Mouse (Mus musculus) embryonic facial prominence, embryonic 13.5 days (tissue): Measurements from ENCODE around the gene Gm17606. TPM values are rescaled to one million over a fixed set of nuclear protein-coding genes. Genes with fewer than 3 reads are reported as not detected.

Experiments used
- ATAC-seq: fragments of 200-750 bp; cut with Nextera tagmentation; 2 replicates; pipeline ENCODE4 v1.8.0; 2017; ENCODE audit warnings: low read depth; ENCODE audit not compliant: insufficient number of reproducible peaks, insufficient read depth, low FRiP score, low TSS enrichment
- H3K27ac ChIP-seq: fragments of 300-500 bp; sonication (generic); 2 replicates; pipeline ENCODE4 v1.5.1; 2015; ENCODE audit warnings: moderate library complexity, mild to moderate bottlenecking, inconsistent platforms
- H3K27me3 ChIP-seq: fragments of 300-500 bp; sonication (generic); 2 replicates; pipeline ENCODE4 v1.6.1; 2015; ENCODE audit warnings: mild to moderate bottlenecking, inconsistent platforms
- H3K36me3 ChIP-seq: fragments of 300-500 bp; sonication (generic); 2 replicates; pipeline ENCODE4 v1.6.1; 2015; ENCODE audit warnings: mild to moderate bottlenecking, inconsistent platforms
- H3K4me1 ChIP-seq: fragments of 300-500 bp; sonication (generic); 2 replicates; pipeline ENCODE4 v1.6.1; 2015; ENCODE audit warnings: inconsistent platforms
- H3K4me2 ChIP-seq: fragments of 300-500 bp; sonication (generic); 2 replicates; pipeline ENCODE4 v1.6.1; 2015; ENCODE audit warnings: moderate library complexity, mild to moderate bottlenecking, inconsistent platforms
- H3K4me3 ChIP-seq: fragments of 300-500 bp; sonication (generic); 2 replicates; pipeline ENCODE4 v1.5.1; 2015; ENCODE audit warnings: mild to moderate bottlenecking, inconsistent platforms
- H3K9ac ChIP-seq: fragments of 300-500 bp; sonication (generic); 2 replicates; pipeline ENCODE4 v1.6.1; 2015; ENCODE audit warnings: mild to moderate bottlenecking, inconsistent platforms
- H3K9me3 ChIP-seq: fragments of 300-500 bp; sonication (generic); 2 replicates; pipeline ENCODE4 v1.6.1; 2016; ENCODE audit warnings: inconsistent platforms
- WGBS: fragments of 180-500 bp; shearing (Covaris S2); methylation state at CpG from one replicate; pipeline ENCODE4 v1.1.7; 2015; ENCODE audit warnings: mixed read lengths; 5-methylcytosine and 5-hydroxymethylcytosine counted together
- polyA plus RNA-seq: library from polyadenylated mRNA; unstranded; fragments of >200 nt; fragmentation: Nextera tagmentation; extraction: Ambion mirVana; gene quantifications from 2 replicates; pipeline ENCODE4 v1.2.1, GENCODE M21; 2015

The Gm17606 gene
- polyA plus RNA-seq, 1 experiment from 2014 or later, result not detected

- ATAC-seq, result no peak
- 77% methylated on average over 4 of the region's 4 CpGs for WGBS
- H3K36me3 ChIP-seq, result peaks cover 84% of the 10 kb centered on the region
These were observed 28.6 kb downstream of the Gm17606 start for GRCm38 (mm10) chr14:54669381-54669780.

GRCm38 (mm10) chr14:54674317-54674716 lies 33.6 kb downstream of the Gm17606 start:
- peaks cover 83% of the 10 kb centered on the region for H3K36me3 ChIP-seq
- 84% methylated on average over 2 of the region's 2 CpGs for WGBS
- no peak for ATAC-seq

More at GRCm38 (mm10) chr14:54669381-54669780, 28.6 kb downstream of the Gm17606 start:
- no peaks in the 10 kb centered on the region for H3K9me3 ChIP-seq
- H3K27me3 ChIP-seq, result no peaks in the 10 kb centered on the region
- H3K9ac ChIP-seq, result no peak overlapping the region
- H3K27ac ChIP-seq, result no peak overlapping the region
- H3K4me1 ChIP-seq, result no peaks in the 10 kb centered on the region
- no peak overlapping the region for H3K4me2 ChIP-seq
- H3K4me3 ChIP-seq, result no peak overlapping the region

GRCm38 (mm10) chr14:54676290-54676689 lies 35.5 kb downstream of the Gm17606 start:
- Histone ChIP-seq H3K9me3 (no peaks in the 10 kb centered on the region), H3K27ac (no peak overlapping the region), H3K36me3 (peaks cover 80% of the 10 kb centered on the region), H3K4me3 (no peak overlapping the region), H3K4me2 (no peak overlapping the region), H3K9ac (no peak overlapping the region), H3K4me1 (no peaks in the 10 kb centered on the region), H3K27me3 (no peaks in the 10 kb centered on the region)
- 92% methylated on average over 5 of the region's 5 CpGs for WGBS
- no peak for ATAC-seq

More at GRCm38 (mm10) chr14:54674317-54674716, 33.6 kb downstream of the Gm17606 start:
- Histone ChIP-seq H3K4me1 (no peaks in the 10 kb centered on the region), H3K4me3 (no peak overlapping the region), H3K27me3 (no peaks in the 10 kb centered on the region), H3K4me2 (no peak overlapping the region), H3K27ac (no peak overlapping the region), H3K9ac (no peak overlapping the region), H3K9me3 (no peaks in the 10 kb centered on the region)

GRCm38 (mm10) chr14:54678657-54679304 lies 38.0 kb downstream of the Gm17606 start:
- WGBS, result 88% methylated on average over 16 of the region's 16 CpGs

GRCm38 (mm10) chr14:54682396-54682795 lies 41.6 kb downstream of the Gm17606 start:
- Histone ChIP-seq H3K9ac (no peak overlapping the region), H3K4me2 (no peak overlapping the region), H3K27ac (no peak overlapping the region), H3K9me3 (no peaks in the 10 kb centered on the region), H3K36me3 (peaks cover 38% of the 10 kb centered on the region), H3K4me1 (peaks cover 10% of the 10 kb centered on the region), H3K27me3 (no peaks in the 10 kb centered on the region), H3K4me3 (no peak overlapping the region)
- no peak for ATAC-seq
- 92% methylated on average over 3 of the region's 3 CpGs for WGBS

More at GRCm38 (mm10) chr14:54678657-54679304, 38.0 kb downstream of the Gm17606 start:
- H3K27ac ChIP-seq, result no peak overlapping the region
- no peak overlapping the region for H3K4me3 ChIP-seq
- H3K9me3 ChIP-seq, result no peaks in the 10 kb centered on the region
- no peak overlapping the region for H3K9ac ChIP-seq
- peaks cover 69% of the 10 kb centered on the region for H3K36me3 ChIP-seq
- no peak overlapping the region for H3K4me2 ChIP-seq
- no peaks in the 10 kb centered on the region for H3K27me3 ChIP-seq
- no peak for ATAC-seq
- no peaks in the 10 kb centered on the region for H3K4me1 ChIP-seq

- Histone ChIP-seq H3K4me1 (peaks cover 26% of the 10 kb centered on the region), H3K36me3 (peaks cover 29% of the 10 kb centered on the region), H3K4me2 (peak overlapping the region; percentile 69), H3K9ac (peak overlapping the region; percentile 97), H3K9me3 (no peaks in the 10 kb centered on the region), H3K27ac (peak overlapping the region; percentile 96), H3K4me3 (peak overlapping the region; percentile 84), H3K27me3 (no peaks in the 10 kb centered on the region)
- 11% methylated on average over 8 of the region's 8 CpGs for WGBS
- ATAC-seq, result no peak
These were observed 44.7 kb downstream of the Gm17606 start for GRCm38 (mm10) chr14:54685471-54685870.

GRCm38 (mm10) chr14:54686063-54686521 lies 45.3 kb downstream of the Gm17606 start, which contains the start of gene 1700123O20Rik:
1700123O20Rik (plus strand) TSS chr14:54686216.
- Histone ChIP-seq H3K4me2 (peak within 1 kb of the TSS; percentile 69), H3K27me3 (no peaks in the 10 kb centered on the region), H3K4me1 (peaks cover 26% of the 10 kb centered on the region), H3K36me3 (peaks cover 31% of the 10 kb centered on the region), H3K4me3 (peak within 1 kb of the TSS; percentile 84), H3K9ac (peak within 1 kb of the TSS; percentile 97), H3K9me3 (no peaks in the 10 kb centered on the region), H3K27ac (peak within 1 kb of the TSS; percentile 96)
- peak; percentile 74 for ATAC-seq
- WGBS, result under 1% methylated on average over 41 of the region's 41 CpGs

GRCm38 (mm10) chr14:54686522-54687143 lies 45.9 kb downstream of the Gm17606 start, which contains the start of gene Acin1:
Acin1 (minus strand) TSS chr14:54686931.
- peak; percentile 98 for ATAC-seq
- H3K27me3 ChIP-seq, result no peaks in the 10 kb centered on the region
- peaks cover 26% of the 10 kb centered on the region for H3K4me1 ChIP-seq
- H3K9ac ChIP-seq, result peak within 1 kb of the TSS; percentile 97
- H3K9me3 ChIP-seq, result no peaks in the 10 kb centered on the region
- WGBS, result under 1% methylated on average over 44 of the region's 44 CpGs
- peak within 1 kb of the TSS; percentile 84 for H3K4me3 ChIP-seq
- H3K27ac ChIP-seq, result peak within 1 kb of the TSS; percentile 96
- peak within 1 kb of the TSS; percentile 69 for H3K4me2 ChIP-seq
- H3K36me3 ChIP-seq, result peaks cover 30% of the 10 kb centered on the region

- Histone ChIP-seq H3K27me3 (no peaks in the 10 kb centered on the region), H3K36me3 (peaks cover 30% of the 10 kb centered on the region), H3K4me1 (peaks cover 26% of the 10 kb centered on the region), H3K9me3 (no peaks in the 10 kb centered on the region), H3K27ac (peak overlapping the region; percentile 58), H3K4me2 (peak overlapping the region; percentile 66), H3K4me3 (peak overlapping the region; percentile 84), H3K9ac (peak overlapping the region; percentile 75)
- ATAC-seq, result no peak
- WGBS, result 3% methylated on average over 8 of the region's 8 CpGs
These were observed 46.5 kb downstream of the Gm17606 start for GRCm38 (mm10) chr14:54687251-54687650.

GRCm38 (mm10) chr14:54695042-54695441 lies 54.3 kb downstream of the Gm17606 start:
- no peaks in the 10 kb centered on the region for H3K27me3 ChIP-seq
- H3K27ac ChIP-seq, result no peak overlapping the region
- no peak overlapping the region for H3K9ac ChIP-seq
- ATAC-seq, result no peak
- H3K4me2 ChIP-seq, result no peak overlapping the region
- peaks cover 28% of the 10 kb centered on the region for H3K36me3 ChIP-seq
- no peaks in the 10 kb centered on the region for H3K9me3 ChIP-seq
- WGBS, result 85% methylated on average over 6 of the region's 6 CpGs
- H3K4me1 ChIP-seq, result no peaks in the 10 kb centered on the region
- H3K4me3 ChIP-seq, result no peak overlapping the region

GRCm38 (mm10) chr14:54696752-54697151 lies 56.0 kb downstream of the Gm17606 start:
- no peak for ATAC-seq
- H3K4me2 ChIP-seq, result no peak overlapping the region
- no peak overlapping the region for H3K9ac ChIP-seq
- H3K27me3 ChIP-seq, result no peaks in the 10 kb centered on the region
- H3K27ac ChIP-seq, result no peak overlapping the region
- H3K9me3 ChIP-seq, result no peaks in the 10 kb centered on the region
- peaks cover 17% of the 10 kb centered on the region for H3K36me3 ChIP-seq
- WGBS, result 70% methylated on average over 4 of the region's 4 CpGs
- H3K4me3 ChIP-seq, result no peak overlapping the region
- H3K4me1 ChIP-seq, result no peaks in the 10 kb centered on the region
